8 mouse cellular contexts compared by ENCODE assay signal in genomic region chr7:30457629-30458330, GRCm38 (mm10). TPM values are rescaled to one million over a fixed set of nuclear protein-coding genes. Genes with fewer than 3 reads are reported as not detected.
DNase-seq lines count a peak whose midpoint lies in the region; ATAC-seq lines count a peak whose summit lies in the region.

Gene Kirrel2 (minus strand): TSS chr7:30457690.
Gene Nphs1 (plus strand): TSS chr7:30458315.

- DNase-seq in cerebellum, postnatal 10 days = peak; percentile 70 to 81
- DNase-seq in cerebellum, adult 9-10 months = no peak
- DNase-seq in ES-CJ7 (ENCODE audit: low read depth, low spot score) = peak; percentile 54
- peak; percentile 64 to 70 for DNase-seq in frontal cortex, postnatal 36 days (ENCODE audit: low spot score in 2 of 2)
- peak; percentile 73 to 86 for DNase-seq in left cerebral cortex, postnatal 14 days (ENCODE audit: low spot score in 2 of 2)
- peak; percentile 57 to 70 for DNase-seq in right cerebral cortex, adult 2 months (ENCODE audit: low spot score in 2 of 2)
- DNase-seq in cerebellum, adult 11 months = no peak

- intact Hi-C loops in left cerebral cortex, postnatal 14 days (cut with DNase I) = no loop called here

- ATAC-seq in erythroid progenitor cell, adult 5-6 weeks (replicated peaks; ENCODE audit: low FRiP score, poor library complexity, severe bottlenecking) = no peak

RNA-seq across cellular contexts. Expression of gene Kirrel2, which starts in this region (rescaled TPM):
- total RNA-seq in left cerebral cortex, postnatal 14 days (2021) = 1 to 10 TPM; 6.1 to 8.0 TPM
- not detected in 2 replicates for total RNA-seq in erythroid progenitor cell, adult 5-6 weeks (2015; ENCODE audit: low replicate concordance)
- not detected in 2 replicates for total RNA-seq in erythroid progenitor cell, adult 5-6 weeks (2017; ENCODE audit: low replicate concordance)

RNA-seq across cellular contexts. Expression of gene Nphs1, which starts in this region (rescaled TPM):
- total RNA-seq in left cerebral cortex, postnatal 14 days (2021) = under 1 TPM; 0.35 to 0.53 TPM
- not detected in 2 replicates for total RNA-seq in erythroid progenitor cell, adult 5-6 weeks (2015; ENCODE audit: low replicate concordance)
- total RNA-seq in erythroid progenitor cell, adult 5-6 weeks (2017; ENCODE audit: low replicate concordance) = 1.2 TPM in 1 of 2 replicates, not detected in the other

Comparison
In these comparisons a context has a peak if more than half of its experiments do, and no peak if none do; other contexts are left out.
1. RNA of gene Kirrel2 (total RNA-seq): 6.1 to 8.0 TPM in left cerebral cortex, postnatal 14 days; not detected in erythroid progenitor cell, adult 5-6 weeks; every median in the first group is over 4 times any median in the second.
2. DNase-seq: peak in cerebellum, postnatal 10 days (2 of 2), ES-CJ7 (single experiment), frontal cortex, postnatal 36 days (2 of 2), left cerebral cortex, postnatal 14 days (2 of 2) and right cerebral cortex, adult 2 months (2 of 2); none in cerebellum, adult 9-10 months (single experiment) and cerebellum, adult 11 months (single experiment).